Mouse (Mus musculus): ENCODE data around the gene Elovl5. TPM values are rescaled to one million over a fixed set of nuclear protein-coding genes. Genes with fewer than 3 reads are reported as not detected.

The Elovl5 gene
- total RNA-seq, 2 experiments from 2014 or later = 62.2 to 68.7 TPM

DNA sequence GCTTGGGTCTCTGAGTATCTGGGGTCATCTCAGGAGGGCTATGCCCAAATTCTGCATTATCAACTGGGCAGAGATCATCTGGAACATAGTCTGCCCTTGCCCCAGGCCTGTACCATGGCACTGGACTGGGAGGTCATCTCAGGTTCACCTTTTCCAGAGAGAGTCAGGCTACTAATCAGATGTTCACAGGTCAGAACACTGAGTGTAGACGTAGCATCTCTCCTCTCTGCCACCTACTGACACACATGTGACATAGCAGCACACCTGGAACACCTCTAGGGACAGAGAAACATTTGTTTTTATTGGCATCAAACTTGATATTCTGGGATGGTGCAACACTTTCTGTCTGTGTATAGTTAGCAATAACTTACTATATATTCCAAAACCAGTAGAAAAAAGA, 96.6 kb downstream of the Elovl5 start:
- intact Hi-C loops (cut with DNase I) = no loop called here
- no peak for DNase-seq (ENCODE audit: low spot score in 2 of 2)

DNA sequence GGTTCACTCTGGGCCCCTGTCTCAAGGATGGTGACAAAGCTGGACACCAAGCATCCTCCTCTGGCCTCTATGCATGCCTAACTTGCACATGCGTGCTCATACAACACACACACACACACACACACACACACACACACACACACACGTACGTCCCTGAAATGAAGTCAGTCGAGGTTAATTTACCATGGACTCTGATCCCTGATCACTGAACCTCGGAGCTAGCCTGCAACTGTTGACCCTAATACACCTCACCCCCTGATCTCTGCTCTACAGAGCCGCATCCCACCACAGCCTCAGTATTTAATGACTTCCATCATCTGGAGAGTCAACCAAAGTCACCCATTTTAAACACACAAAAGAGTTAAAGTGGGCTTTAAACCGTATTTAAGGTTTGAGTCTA, 98.7 kb downstream of the Elovl5 start:
- intact Hi-C loops (cut with DNase I) = no loop called here
- no peak for DNase-seq (ENCODE audit: low spot score in 2 of 2)

DNA sequence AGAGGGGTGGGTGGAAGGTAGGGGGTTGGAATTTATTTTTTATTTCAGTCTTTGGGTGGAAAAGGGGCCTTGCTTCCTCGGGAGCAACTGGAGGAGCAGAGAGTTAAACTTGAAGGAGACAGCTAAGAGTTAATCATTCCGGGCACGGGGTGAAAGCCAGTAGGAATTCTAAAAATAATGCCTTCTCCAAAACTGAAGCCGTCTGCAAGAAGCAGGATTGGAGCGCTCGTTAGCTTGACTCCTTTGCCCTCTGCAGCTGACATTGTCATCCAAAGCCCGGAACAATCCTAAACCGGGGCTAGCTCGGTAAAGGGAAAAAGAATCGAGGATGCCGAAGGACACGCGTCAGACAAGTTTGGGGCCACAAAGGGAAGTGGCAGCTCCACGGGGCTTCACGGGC, 99.1 kb downstream of the Elovl5 start:
- no peak for DNase-seq (ENCODE audit: low spot score in 2 of 2)
- intact Hi-C loops (cut with DNase I) = no loop called here

DNA sequence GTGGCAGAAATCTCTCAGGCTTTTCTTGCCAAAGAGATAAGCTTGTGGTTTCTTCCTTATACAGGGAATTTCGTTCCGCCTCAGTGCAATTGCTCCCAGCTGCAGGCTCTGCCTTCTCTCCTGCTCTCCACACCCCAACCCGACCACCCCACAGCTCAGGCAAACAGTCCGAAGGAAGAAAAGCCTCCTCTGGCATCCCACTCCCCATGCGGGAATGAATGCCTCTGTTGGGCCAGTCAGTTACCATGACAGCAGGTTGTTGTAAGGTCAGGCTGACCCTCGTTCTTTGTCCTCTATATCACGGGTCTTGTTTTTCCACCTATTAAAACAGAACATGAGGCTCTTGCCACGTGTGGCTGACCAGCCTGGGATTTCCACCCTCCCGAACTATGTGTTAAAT, 104.1 kb downstream of the Elovl5 start:
- DNase-seq (ENCODE audit: low spot score in 2 of 2) = no peak
- intact Hi-C loops (cut with DNase I) = no loop called here

DNA sequence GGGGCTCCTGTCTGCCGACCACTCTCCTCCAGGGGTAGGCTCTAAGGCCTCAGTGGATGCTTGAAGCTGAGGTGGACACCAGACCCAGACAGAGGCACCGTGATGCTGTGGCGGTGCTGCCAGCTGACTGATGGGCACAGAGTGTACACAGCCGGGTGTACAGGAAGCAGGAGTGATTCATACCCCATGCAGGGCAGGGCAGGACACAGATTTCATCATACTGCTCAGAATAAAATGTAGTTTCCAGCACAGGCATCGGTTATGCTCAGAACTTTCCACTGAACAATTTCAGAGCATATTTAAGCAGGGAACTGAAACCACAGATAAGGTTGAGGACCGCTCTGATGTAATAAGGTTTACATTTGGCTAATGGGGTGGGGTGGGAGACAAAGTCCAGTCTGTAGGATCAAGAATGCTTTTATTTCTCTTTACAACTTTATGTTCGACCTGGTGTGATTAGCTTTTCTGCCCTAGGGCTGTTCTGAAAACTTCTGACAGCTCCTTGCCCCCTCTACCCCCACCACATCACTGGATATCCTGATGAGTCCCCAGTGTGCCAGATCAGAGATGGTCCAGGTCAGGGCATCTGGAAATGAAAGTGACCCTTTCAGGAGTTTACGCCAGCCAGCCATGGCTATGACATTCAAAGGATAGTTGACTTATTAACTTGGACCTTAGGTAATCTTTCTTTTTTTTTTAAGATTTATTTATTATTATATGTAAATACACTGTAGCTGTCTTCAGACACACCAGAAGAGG, 105.2 kb downstream of the Elovl5 start:
- intact Hi-C loops (cut with DNase I) = no loop called here
- DNase-seq (ENCODE audit: low spot score in 2 of 2) = no peak

DNA sequence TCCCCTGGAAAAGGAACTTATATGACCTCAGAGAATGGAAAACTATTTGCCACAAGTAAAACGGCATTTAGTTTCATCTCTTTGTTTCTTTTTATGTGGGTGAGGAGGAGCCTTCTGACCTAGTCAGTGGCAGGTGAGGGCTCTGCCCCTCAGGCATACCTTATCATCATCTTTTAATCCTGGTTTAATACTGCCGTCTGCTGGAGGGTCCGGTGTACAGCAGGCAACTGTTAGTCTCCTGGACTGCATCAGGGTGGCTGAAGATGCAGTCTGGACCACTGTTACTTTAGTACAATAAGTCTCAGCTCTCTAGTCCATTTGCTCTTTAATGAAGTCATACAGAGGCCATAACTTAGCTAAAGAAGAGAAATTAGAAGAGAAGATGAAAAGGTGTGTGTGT, 107.7 kb downstream of the Elovl5 start:
- intact Hi-C loops (cut with DNase I) = loop anchor here (1.0 kb wide), 1 partner anchor 219 kb away; no protein-coding TSS in a partner anchor
- peak; percentile 16 to 44 for DNase-seq (ENCODE audit: low spot score in 2 of 2)

DNA sequence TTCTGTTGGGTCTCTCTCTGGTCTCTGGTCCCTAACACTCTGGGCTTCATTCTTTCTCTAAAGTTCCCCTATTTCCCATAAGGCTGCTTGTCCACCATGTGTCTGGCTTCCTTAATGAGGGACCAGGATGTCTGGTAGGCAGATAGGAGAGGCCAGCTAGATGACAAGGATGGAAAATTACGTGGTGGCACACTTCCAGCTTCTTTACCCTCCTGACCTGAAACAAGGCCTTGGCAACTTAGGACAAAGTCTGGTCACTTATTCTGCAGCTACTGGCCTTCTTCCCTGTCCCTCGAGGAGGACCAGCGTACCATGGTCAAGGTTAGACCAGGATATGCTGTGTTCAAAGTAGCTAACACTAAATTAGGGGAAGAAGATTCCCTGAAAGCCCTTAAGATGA, 109.9 kb downstream of the Elovl5 start:
- intact Hi-C loops (cut with DNase I) = no loop called here
- no peak for DNase-seq (ENCODE audit: low spot score in 2 of 2)

DNA sequence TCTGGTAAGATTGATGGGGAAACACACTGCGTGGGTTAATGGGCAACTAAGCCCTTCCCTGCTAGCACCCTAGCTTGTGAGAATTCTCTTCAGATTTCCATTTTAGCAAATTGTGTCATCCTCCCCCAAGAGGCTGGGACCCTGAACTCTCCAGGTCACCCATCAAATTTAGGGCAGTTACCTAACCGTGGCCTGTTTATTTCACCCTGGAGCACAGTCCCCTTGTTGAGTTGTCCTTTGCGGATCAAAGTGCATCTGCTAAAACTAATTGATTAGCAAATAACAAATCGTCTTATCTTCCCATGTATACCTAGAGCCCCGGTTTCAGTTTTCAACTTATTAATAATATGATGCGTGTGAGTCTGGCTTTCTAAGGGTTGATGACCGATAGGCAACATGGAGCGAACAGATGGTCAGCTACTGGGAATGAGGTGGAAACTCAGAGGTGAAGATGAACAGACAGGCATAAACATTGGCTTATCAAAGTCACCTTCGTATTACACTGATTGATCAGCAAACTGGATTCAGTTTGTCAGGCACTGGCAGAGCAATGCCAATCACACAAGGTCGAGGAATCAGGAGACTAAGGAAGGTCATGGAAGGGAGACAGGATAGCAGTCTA, 113.8 kb downstream of the Elovl5 start:
- intact Hi-C loops (cut with DNase I) = no loop called here
- DNase-seq (ENCODE audit: low spot score in 2 of 2) = no peak

DNA sequence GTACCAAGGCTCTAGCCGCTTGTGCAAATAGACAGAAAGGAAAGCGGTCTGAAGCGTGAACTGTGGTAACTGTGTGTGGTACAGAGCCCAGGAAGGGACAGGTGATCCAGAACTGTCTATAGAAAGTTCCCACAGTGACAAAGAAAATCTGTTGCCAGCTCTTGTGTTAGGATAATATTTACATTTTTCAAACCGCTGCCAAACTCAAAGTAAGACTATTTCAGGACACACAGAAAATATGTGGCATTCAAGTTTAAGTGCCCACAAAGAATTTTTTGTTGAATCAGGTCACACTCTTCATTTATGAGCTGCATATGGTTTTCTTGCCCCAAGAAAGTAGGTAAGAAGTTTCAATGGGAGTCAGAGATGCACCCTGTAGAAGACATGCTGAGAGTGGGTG, 115.8 kb downstream of the Elovl5 start:
- intact Hi-C loops (cut with DNase I) = no loop called here
- no peak for DNase-seq (ENCODE audit: low spot score in 2 of 2)

Other genes starting within 250 kb of the Elovl5 start
- 10 to 100 TPM; 43.3 to 44.6 TPM for gene Gclc, start 162.8 kb upstream of the Elovl5 start, total RNA-seq (2021)
- not detected for gene Gcm1, start 134.6 kb downstream of the Elovl5 start, total RNA-seq (2021)
- gene Fbxo9, start 191.7 kb downstream of the Elovl5 start, total RNA-seq (2021) = 100 to 1,000 TPM; 124 to 126 TPM
- 10 to 100 TPM; 19.3 to 20.6 TPM for gene Ick, start 191.8 kb downstream of the Elovl5 start, total RNA-seq (2021)

All from left cerebral cortex, postnatal 36 days (tissue).